Mouse (Mus musculus) hindbrain, postnatal 0 days (tissue): ENCODE measurements around the gene Cdh4. TPM values are rescaled to one million over a fixed set of nuclear protein-coding genes. Genes with fewer than 3 reads are reported as not detected.

Source experiments
- ATAC-seq: fragments of 200-750 bp; cut with Nextera tagmentation; 2 replicates; pipeline ENCODE4 v1.8.0; 2017; ENCODE audit warnings: mild to moderate bottlenecking, moderate TSS enrichment, moderate library complexity
- DNase-seq: peaks from one replicate; pipeline ENCODE4 v3.0.0-alpha.2; 2015; ENCODE audit warnings: low spot score
- H3K27ac ChIP-seq: fragments of 300-500 bp; sonication (generic); 2 replicates; pipeline ENCODE4 v1.5.1; 2014; ENCODE audit warnings: mild to moderate bottlenecking
- H3K27me3 ChIP-seq: fragments of 300-500 bp; sonication (generic); 2 replicates; pipeline ENCODE4 v1.6.1; 2014; ENCODE audit warnings: low read length, mixed read lengths; ENCODE audit not compliant: insufficient read depth
- H3K36me3 ChIP-seq: fragments of 300-500 bp; sonication (generic); 2 replicates; pipeline ENCODE4 v1.6.1; 2014; ENCODE audit warnings: low read length, mixed read lengths; ENCODE audit not compliant: insufficient read depth
- H3K4me1 ChIP-seq: fragments of 300-500 bp; sonication (generic); 2 replicates; pipeline ENCODE4 v1.6.1; 2014; ENCODE audit warnings: antibody characterized with exemption, low read length, mixed read lengths; ENCODE audit not compliant: insufficient read depth
- H3K4me2 ChIP-seq: fragments of 300-500 bp; sonication (generic); 2 replicates; pipeline ENCODE4 v1.6.1; 2014; ENCODE audit warnings: low read depth, mild to moderate bottlenecking, low read length, moderate library complexity, mixed read lengths
- H3K4me3 ChIP-seq: fragments of 300-500 bp; sonication (generic); 2 replicates; pipeline ENCODE4 v1.5.1; 2014; ENCODE audit warnings: low read length
- H3K9ac ChIP-seq: fragments of 300-500 bp; sonication (generic); replicated peaks from 2 replicates; pipeline ENCODE4 v1.6.1; 2014; ENCODE audit warnings: mild to moderate bottlenecking, low read length, moderate library complexity, mixed read lengths
- H3K9me3 ChIP-seq: fragments of 300-500 bp; sonication (generic); 2 replicates; pipeline ENCODE4 v1.6.1; 2016; ENCODE audit warnings: low read length, mixed read lengths
- CTCF ChIP-seq: IDR thresholded peaks from 2 replicates; pipeline ENCODE4 v1.5.1; 2016; ENCODE audit warnings: antibody characterized with exemption, control low read depth, low read depth
- WGBS: fragments of 180-500 bp; shearing (Covaris S2); extraction: QIAGEN DNeasy Blood & Tissue Kit; methylation state at CpG from one replicate; pipeline ENCODE4 v1.1.7; 2014; 5-methylcytosine and 5-hydroxymethylcytosine counted together
- polyA plus RNA-seq: library from polyadenylated mRNA; unstranded; fragments of >200 nt; fragmentation: Nextera tagmentation; extraction: Ambion mirVana; gene quantifications from 2 replicates; pipeline ENCODE4 v1.2.1, GENCODE M21; 2015
- total RNA-seq: library from RNA; depleted of rRNA; stranded (reverse); fragments of >200 nt; gene quantifications from 2 replicates; pipeline ENCODE4 v1.2.3, GENCODE M21; 2014

Gene Cdh4
- total and polyA plus RNA-seq, 2 experiments from 2014 or later: 42.1 to 66.8 TPM

- no peak for TF ChIP-seq CTCF
- Histone ChIP-seq H3K27ac (no peak overlapping the region), H3K4me1 (no peaks in the 10 kb centered on the region), H3K36me3 (no peaks in the 10 kb centered on the region), H3K9ac (no peak overlapping the region), H3K4me3 (no peak overlapping the region), H3K27me3 (no peaks in the 10 kb centered on the region), H3K4me2 (no peak overlapping the region), H3K9me3 (no peaks in the 10 kb centered on the region)
- DNase-seq (no peak), ATAC-seq (no peak)
- 63% methylated on average over 8 of the region's 8 CpGs for WGBS
Observed at GRCm38 (mm10) chr2:179415892-179416403, 26.3 kb upstream of the Cdh4 start.

- DNase-seq: peak; percentile 37
- 66% methylated on average over 16 of the region's 16 CpGs for WGBS
Observed at GRCm38 (mm10) chr2:179416587-179417227, 25.5 kb upstream of the Cdh4 start.

GRCm38 (mm10) chr2:179425602-179426001 is 16.6 kb upstream of the Cdh4 start:
- no peak overlapping the region for H3K9ac ChIP-seq
- H3K4me1 ChIP-seq: no peaks in the 10 kb centered on the region
- no peak overlapping the region for H3K27ac ChIP-seq
- no peak overlapping the region for H3K4me3 ChIP-seq
- no peaks in the 10 kb centered on the region for H3K9me3 ChIP-seq
- 76% methylated on average over 3 of the region's 3 CpGs for WGBS
- DNase-seq (no peak), ATAC-seq (no peak)
- no peak for TF ChIP-seq CTCF
- H3K27me3 ChIP-seq: no peaks in the 10 kb centered on the region
- no peaks in the 10 kb centered on the region for H3K36me3 ChIP-seq
- no peak overlapping the region for H3K4me2 ChIP-seq

More at GRCm38 (mm10) chr2:179416587-179417227, 25.5 kb upstream of the Cdh4 start:
- Histone ChIP-seq H3K27me3 (no peaks in the 10 kb centered on the region), H3K4me1 (no peaks in the 10 kb centered on the region), H3K27ac (no peak overlapping the region), H3K9me3 (no peaks in the 10 kb centered on the region), H3K36me3 (no peaks in the 10 kb centered on the region), H3K4me3 (no peak overlapping the region), H3K9ac (no peak overlapping the region), H3K4me2 (no peak overlapping the region)
- no peak for ATAC-seq
- no peak for TF ChIP-seq CTCF

- no peak overlapping the region for H3K4me2 ChIP-seq
- no peaks in the 10 kb centered on the region for H3K27me3 ChIP-seq
- no peak for DNase-seq
- no peak overlapping the region for H3K27ac ChIP-seq
- no peaks in the 10 kb centered on the region for H3K4me1 ChIP-seq
- H3K36me3 ChIP-seq: no peaks in the 10 kb centered on the region
- H3K9ac ChIP-seq: no peak overlapping the region
- no peak for TF ChIP-seq CTCF
- no peak for ATAC-seq
- 46% methylated on average over 3 of the region's 3 CpGs for WGBS
- H3K4me3 ChIP-seq: no peak overlapping the region
- no peaks in the 10 kb centered on the region for H3K9me3 ChIP-seq
Observed at GRCm38 (mm10) chr2:179428889-179429288, 13.3 kb upstream of the Cdh4 start.

- no peaks in the 10 kb centered on the region for H3K36me3 ChIP-seq
- H3K27me3 ChIP-seq: no peaks in the 10 kb centered on the region
- peaks cover 14% of the 10 kb centered on the region for H3K4me1 ChIP-seq
- peak; percentile 74 for TF ChIP-seq CTCF
- 20% methylated on average over 9 of the region's 9 CpGs for WGBS
- no peak overlapping the region for H3K4me2 ChIP-seq
- no peaks in the 10 kb centered on the region for H3K9me3 ChIP-seq
- H3K4me3 ChIP-seq: no peak overlapping the region
- H3K27ac ChIP-seq: no peak overlapping the region
- ATAC-seq (no peak), DNase-seq (peak; percentile 82)
- H3K9ac ChIP-seq: no peak overlapping the region
Observed at GRCm38 (mm10) chr2:179440161-179440560, 2.1 kb upstream of the Cdh4 start.

- H3K4me2 ChIP-seq: no peak overlapping the region; the same call in 1 of the 2 replicates
- H3K9me3 ChIP-seq: no peaks in the 10 kb centered on the region
- no peak overlapping the region for H3K27ac ChIP-seq
- 64% methylated on average over 3 of the region's 3 CpGs for WGBS
- TF ChIP-seq CTCF: no peak
- no peak overlapping the region for H3K9ac ChIP-seq
- no peaks in the 10 kb centered on the region for H3K27me3 ChIP-seq
- no peak overlapping the region for H3K4me3 ChIP-seq
- no peaks in the 10 kb centered on the region for H3K36me3 ChIP-seq
- H3K4me1 ChIP-seq: peaks cover 14% of the 10 kb centered on the region
- DNase-seq (peak; percentile 26), ATAC-seq (no peak)
Observed at GRCm38 (mm10) chr2:179441086-179441485, 1.1 kb upstream of the Cdh4 start.

- ATAC-seq (peak; percentile 53), DNase-seq (peak; percentile 61)
- Histone ChIP-seq H3K4me2 (peak overlapping the region; percentile 81), H3K4me3 (peak overlapping the region; percentile 61), H3K36me3 (0 out of 2 replicates have a peak, but pooled peaks cover 2% of the 10 kb centered on the region), H3K4me1 (peaks cover 14% of the 10 kb centered on the region), H3K27me3 (no peaks in the 10 kb centered on the region), H3K27ac (peak overlapping the region; percentile 83), H3K9me3 (no peaks in the 10 kb centered on the region), H3K9ac (peak overlapping the region; percentile 62)
- WGBS: 9% methylated on average over 8 of the region's 8 CpGs
- TF ChIP-seq CTCF: no peak
Observed at GRCm38 (mm10) chr2:179441717-179442116, 514 bp upstream of the Cdh4 start.
